Mouse (Mus musculus): ENCODE results near the gene Ets1.

DNA sequence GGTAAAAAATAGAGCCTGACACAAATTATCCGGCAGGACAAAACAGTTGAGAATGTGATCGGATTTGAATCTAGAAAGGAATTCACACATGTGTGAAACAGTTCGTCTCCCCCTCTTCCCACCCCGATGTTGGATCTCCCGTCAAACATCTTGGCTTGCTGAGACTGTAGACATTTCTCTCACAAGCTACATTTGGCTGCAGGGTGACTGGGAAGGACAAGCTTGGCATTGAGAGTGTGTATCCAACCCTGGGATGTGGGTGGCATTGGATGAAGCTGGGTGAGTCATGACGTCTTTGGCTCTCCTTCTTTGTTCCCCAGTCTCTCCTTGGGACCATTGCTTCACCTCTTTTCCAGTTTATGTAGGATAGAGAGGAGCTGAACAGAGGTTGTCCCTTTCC, 16.4 kb upstream of the Ets1 start:
- TF ChIP-seq CTCF (IDR thresholded peaks at IDR 0.05; ENCODE audit: extremely low read depth, insufficient read depth, low read length) (no peak), POLR2A (IDR thresholded peaks at IDR 0.05; ENCODE audit: extremely low read depth, insufficient read depth, low read length) (no peak)

All from cortical plate, adult 2 months (tissue).